Mouse (Mus musculus): Measurements from ENCODE around the gene Btbd35f14.
"Not testable (repeated sequence)": the region's sequence is repeated elsewhere in the genome, so short reads cannot be mapped to it uniquely, and the experiment has no call there.

Gene Btbd35f14

GRCm38 (mm10) chrX:33702249-33702648, at the start of gene Btbd35f14:
Gene Btbd35f14 (minus strand): TSS chrX:33702349.
- DNase-seq (ENCODE audit: low read depth, low spot score): not testable (repeated sequence)

- DNase-seq (ENCODE audit: low read depth, low spot score): not testable (repeated sequence)
Observed at GRCm38 (mm10) chrX:33656872-33657271, 45.3 kb downstream of the Btbd35f14 start, which contains the start of gene Btbd35f13. Gene Btbd35f13 (plus strand): TSS chrX:33657172.
